Mouse (Mus musculus) testis, adult 10 weeks (tissue): ENCODE data around the gene Lin28b. TPM values are rescaled to one million over a fixed set of nuclear protein-coding genes. Genes with fewer than 3 reads are reported as not detected.

Source experiments
- polyA plus RNA-seq: library from polyadenylated mRNA; stranded (reverse); fragments of 350-450 nt; fragmentation: Illumina TruSeq; extraction: RNeasy Lipid Tissue Mini Kit (QIAGEN cat#74804); gene quantifications from one replicate; pipeline ENCODE4 v1.2.3, GENCODE M21; 2014; ENCODE audit warnings: low read depth, low replicate concordance

The Lin28b gene
- 10.9 TPM for polyA plus RNA-seq

DNA sequence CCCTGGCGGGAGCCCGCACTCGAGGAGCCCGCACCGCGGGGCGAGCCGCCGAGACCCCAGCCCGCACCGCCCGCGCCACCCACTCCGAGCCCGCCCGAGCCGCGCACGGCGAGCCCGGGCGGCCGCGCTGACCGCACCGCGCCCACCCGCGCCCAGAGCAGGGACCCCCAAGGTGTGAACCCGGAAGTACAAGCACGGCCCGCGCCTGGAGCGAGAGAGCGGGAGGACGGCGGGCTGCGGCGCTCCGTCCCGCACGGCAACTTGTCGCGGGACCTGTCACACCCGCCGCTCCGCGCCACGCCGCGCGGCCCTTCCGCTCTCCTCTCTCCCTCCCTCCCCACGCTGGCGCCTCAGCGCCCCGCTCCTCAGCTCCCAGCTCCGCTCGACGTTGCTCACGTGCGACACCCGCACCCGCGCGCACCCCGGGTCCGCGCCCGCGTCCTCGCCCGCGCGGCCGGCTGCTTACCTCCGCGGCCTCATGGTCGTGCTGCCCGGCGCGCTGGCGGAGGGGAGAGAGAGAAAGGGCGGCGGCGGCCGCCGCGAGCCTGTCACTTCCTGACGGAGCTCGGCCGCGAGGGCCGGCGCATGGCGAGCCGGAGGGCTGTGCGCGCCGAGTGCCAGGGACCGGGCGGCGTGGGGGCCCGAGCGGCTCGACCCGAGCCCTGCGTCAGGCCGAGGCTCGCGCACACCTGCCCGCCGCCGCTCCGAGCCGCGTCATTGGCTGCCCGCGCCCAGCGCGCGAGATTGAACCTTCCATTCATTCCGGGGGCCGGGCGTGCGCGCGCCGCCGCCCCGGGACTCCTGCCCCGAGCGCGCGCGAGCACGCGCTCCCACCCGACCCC lies at the start of gene Lin28b:
TSS of gene Lin28b (minus strand) at position 635 of the 842 bp plus-strand sequence.

DNA sequence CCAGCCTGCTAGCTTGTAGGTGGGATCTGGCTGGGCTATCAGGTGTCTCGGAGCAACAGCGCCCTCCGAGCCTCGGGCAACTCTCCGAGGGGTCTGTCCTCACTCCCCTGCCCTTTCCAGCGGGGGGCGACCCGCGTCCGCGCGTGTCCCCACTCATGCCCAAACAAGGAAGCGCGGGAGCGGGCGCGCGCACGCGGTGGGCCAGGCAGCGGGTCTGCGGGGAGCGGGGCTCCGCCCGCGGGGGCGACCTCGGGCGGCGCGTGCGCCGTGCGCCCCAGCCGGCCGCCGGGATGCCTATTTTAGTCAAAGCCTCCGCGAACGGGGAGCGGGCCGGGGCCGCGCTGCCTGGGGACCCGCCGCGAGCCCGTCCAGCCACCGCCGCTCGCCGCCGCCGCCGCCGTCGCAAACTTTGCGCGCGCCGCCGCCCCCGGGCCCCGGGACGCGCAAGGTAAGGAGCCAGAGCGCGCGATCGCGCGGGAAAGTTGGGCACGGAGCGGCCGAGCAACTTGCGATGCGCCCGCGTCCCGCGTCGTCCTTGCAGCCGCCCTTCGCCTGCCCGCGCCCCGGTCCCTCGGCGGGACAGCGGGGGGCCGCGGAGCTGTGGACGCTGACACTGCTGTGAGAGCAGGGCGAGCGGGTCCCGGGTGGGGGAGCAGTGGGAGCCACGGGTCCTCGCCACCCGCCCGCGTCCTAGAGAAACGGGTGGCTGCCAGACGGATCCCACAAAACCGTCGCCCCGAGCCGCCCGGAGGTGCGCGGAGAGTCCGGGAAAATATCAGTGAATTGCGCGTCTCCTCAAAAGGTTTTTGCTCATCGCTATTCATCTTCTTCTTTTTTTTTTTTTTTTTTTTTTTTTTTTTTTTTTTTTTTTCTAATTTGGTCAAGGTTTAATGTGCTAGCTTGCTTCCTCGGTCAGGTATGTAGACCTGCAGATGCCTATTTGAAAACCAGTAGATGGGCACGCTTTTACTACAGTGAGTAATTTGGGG lies 150.5 kb downstream of the Lin28b start, which contains the start of gene Bves:
TSS of gene Bves (plus strand) at position 339 of the 989 bp plus-strand sequence.

Other genes with a start within 250 kb of the Lin28b start
- gene Bves, start 150.6 kb downstream of the Lin28b start, polyA plus RNA-seq = 0.31 TPM
- gene Hace1, start 91.4 kb upstream of the Lin28b start, polyA plus RNA-seq = 26.3 TPM